Mouse (Mus musculus) liver, adult 2 months (tissue): ENCODE results near the gene Stxbp6. TPM values are rescaled to one million over a fixed set of nuclear protein-coding genes. Genes with fewer than 3 reads are reported as not detected.

ENCODE experiments used
- DNase-seq: peaks from one replicate; pipeline ENCODE4 v3.0.0-alpha.2; 2011; ENCODE audit warnings: low read depth, low spot score; ENCODE audit errors: extremely low read depth
- H3K27ac ChIP-seq: fragments of 200-500 bp; replicated peaks from 2 replicates; pipeline ENCODE4 v1.5.1; 2012; ENCODE audit warnings: low read depth, mild to moderate bottlenecking, control low read depth, inconsistent platforms, low read length; ENCODE audit not compliant: insufficient read depth
- H3K27me3 ChIP-seq: fragments of 200-500 bp; 2 replicates; pipeline ENCODE4 v1.6.1; 2012; ENCODE audit warnings: mild to moderate bottlenecking, moderate library complexity, low read length, inconsistent platforms; ENCODE audit not compliant: control insufficient read depth, insufficient read depth
- H3K36me3 ChIP-seq: fragments of 200-500 bp; 2 replicates; pipeline ENCODE4 v1.6.1; 2012; ENCODE audit warnings: low read length, inconsistent platforms; ENCODE audit not compliant: control insufficient read depth, insufficient read depth
- H3K4me1 ChIP-seq: fragments of 200-500 bp; 2 replicates; pipeline ENCODE4 v1.6.1; 2011; ENCODE audit warnings: low read length; ENCODE audit not compliant: control insufficient read depth, insufficient read depth
- H3K4me3 ChIP-seq: fragments of 200-500 bp; 2 replicates; pipeline ENCODE4 v1.5.1; 2011; ENCODE audit warnings: low read depth, mild to moderate bottlenecking, control low read depth, low read length, moderate library complexity; ENCODE audit not compliant: insufficient read depth
- H3K79me2 ChIP-seq: fragments of 200-500 bp; 2 replicates; pipeline ENCODE4 v1.6.1; 2012; ENCODE audit warnings: inconsistent platforms, mild to moderate bottlenecking, low read length, moderate library complexity; ENCODE audit not compliant: control insufficient read depth, insufficient read depth
- H3K9ac ChIP-seq: fragments of 200-500 bp; 2 replicates; pipeline ENCODE4 v1.6.1; 2012; ENCODE audit warnings: low read depth, mild to moderate bottlenecking, control low read depth, inconsistent platforms, low read length
- CTCF ChIP-seq: fragments of 200-500 bp; IDR thresholded peaks from 2 replicates; pipeline ENCODE4 v1.5.1; 2011; ENCODE audit warnings: low read depth, low read length, control low read depth
- POLR2A ChIP-seq: fragments of 200-500 bp; IDR thresholded peaks from 2 replicates; pipeline ENCODE4 v1.6.1; 2011; ENCODE audit warnings: low read length, control low read depth; ENCODE audit not compliant: insufficient read depth; ENCODE audit errors: extremely low read depth
- WGBS: fragments of 180-500 bp; shearing (Covaris S2); methylation state at CpG from one replicate; pipeline ENCODE4 v1.1.7; 2018; 5-methylcytosine and 5-hydroxymethylcytosine counted together
- polyA plus RNA-seq: library from polyadenylated mRNA; depleted of rRNA; stranded (reverse); fragments of >200 nt; gene quantifications from 2 replicates; pipeline ENCODE4 v1.2.3, GENCODE M21; 2012
- total RNA-seq: library from RNA; depleted of rRNA; stranded (reverse); fragments of >200 nt; gene quantifications from 2 replicates; pipeline ENCODE4 v1.2.3, GENCODE M21; 2014

Gene Stxbp6
- total and polyA plus RNA-seq, 2 experiments, result 4.6 to 8.5 TPM

- DNase-seq, result peak; percentile 21
- Histone ChIP-seq H3K27me3 (no peaks in the 10 kb centered on the region), H3K27ac (no peak overlapping the region), H3K36me3 (no peaks in the 10 kb centered on the region), H3K4me1 (peaks cover 2% of the 10 kb centered on the region; the same call in 1 of the 2 replicates), H3K4me3 (no peak overlapping the region), H3K79me2 (no peaks in the 10 kb centered on the region), H3K9ac (no peak overlapping the region)
- no peak for TF ChIP-seq POLR2A
- no peak for TF ChIP-seq CTCF
- WGBS, result 40% methylated on average over 4 of the region's 4 CpGs
Observed at GRCm38 (mm10) chr12:44858110-44858885, 216.2 kb downstream of the Stxbp6 start.

- H3K79me2 ChIP-seq, result no peaks in the 10 kb centered on the region
- no peak for DNase-seq
- H3K9ac ChIP-seq, result no peak overlapping the region
- H3K4me3 ChIP-seq, result no peak overlapping the region
- no peaks in the 10 kb centered on the region for H3K27me3 ChIP-seq
- TF ChIP-seq POLR2A (no peak), CTCF (no peak)
- WGBS, result 74% methylated on average over 1 of the region's 1 CpGs
- H3K4me1 ChIP-seq, result no peaks in the 10 kb centered on the region
- no peaks in the 10 kb centered on the region for H3K36me3 ChIP-seq
- H3K27ac ChIP-seq, result no peak overlapping the region
Observed at GRCm38 (mm10) chr12:44852024-44852423, 222.5 kb downstream of the Stxbp6 start.

- H3K36me3 ChIP-seq, result no peaks in the 10 kb centered on the region
- DNase-seq, result no peak
- H3K27me3 ChIP-seq, result no peaks in the 10 kb centered on the region
- no peaks in the 10 kb centered on the region for H3K4me1 ChIP-seq
- no peak overlapping the region for H3K27ac ChIP-seq
- 47% methylated on average over 1 of the region's 1 CpGs for WGBS
- H3K9ac ChIP-seq, result no peak overlapping the region
- no peaks in the 10 kb centered on the region for H3K79me2 ChIP-seq
- TF ChIP-seq CTCF (no peak), POLR2A (no peak)
- no peak overlapping the region for H3K4me3 ChIP-seq
Observed at GRCm38 (mm10) chr12:44850516-44850915, 224.0 kb downstream of the Stxbp6 start.

- Histone ChIP-seq H3K36me3 (no peaks in the 10 kb centered on the region), H3K79me2 (no peaks in the 10 kb centered on the region), H3K27ac (no peak overlapping the region), H3K9ac (no peak overlapping the region), H3K4me3 (no peak overlapping the region), H3K27me3 (no peaks in the 10 kb centered on the region), H3K4me1 (no peaks in the 10 kb centered on the region)
- DNase-seq, result peak; percentile 43
- 39% methylated on average over 3 of the region's 3 CpGs for WGBS
- TF ChIP-seq CTCF (no peak), POLR2A (no peak)
Observed at GRCm38 (mm10) chr12:44848483-44849221, 225.9 kb downstream of the Stxbp6 start.

- TF ChIP-seq POLR2A (no peak), CTCF (no peak)
- 80% methylated on average over 2 of the region's 2 CpGs for WGBS
Observed at GRCm38 (mm10) chr12:44840585-44840984, 233.9 kb downstream of the Stxbp6 start.

GRCm38 (mm10) chr12:44839594-44840373 lies 234.7 kb downstream of the Stxbp6 start:
- Histone ChIP-seq H3K27ac (no peak overlapping the region), H3K4me3 (no peak overlapping the region), H3K9ac (no peak overlapping the region), H3K27me3 (no peaks in the 10 kb centered on the region), H3K79me2 (no peaks in the 10 kb centered on the region), H3K36me3 (no peaks in the 10 kb centered on the region), H3K4me1 (no peaks in the 10 kb centered on the region)
- 73% methylated on average over 7 of the region's 7 CpGs for WGBS
- DNase-seq, result no peak
- TF ChIP-seq POLR2A, result no peak
- no peak for TF ChIP-seq CTCF

More at GRCm38 (mm10) chr12:44840585-44840984, 233.9 kb downstream of the Stxbp6 start:
- H3K79me2 ChIP-seq, result no peaks in the 10 kb centered on the region
- no peak overlapping the region for H3K27ac ChIP-seq
- no peaks in the 10 kb centered on the region for H3K27me3 ChIP-seq
- H3K36me3 ChIP-seq, result no peaks in the 10 kb centered on the region
- no peak for DNase-seq
- H3K4me3 ChIP-seq, result no peak overlapping the region
- H3K4me1 ChIP-seq, result no peaks in the 10 kb centered on the region
- no peak overlapping the region for H3K9ac ChIP-seq
